Mouse (Mus musculus): ENCODE results near the gene Brca2. TPM values are rescaled to one million over a fixed set of nuclear protein-coding genes. Genes with fewer than 3 reads are reported as not detected.

Gene Brca2
- total and polyA plus RNA-seq, 3 experiments: 13.8 to 24.0 (median 17.1) TPM

DNA sequence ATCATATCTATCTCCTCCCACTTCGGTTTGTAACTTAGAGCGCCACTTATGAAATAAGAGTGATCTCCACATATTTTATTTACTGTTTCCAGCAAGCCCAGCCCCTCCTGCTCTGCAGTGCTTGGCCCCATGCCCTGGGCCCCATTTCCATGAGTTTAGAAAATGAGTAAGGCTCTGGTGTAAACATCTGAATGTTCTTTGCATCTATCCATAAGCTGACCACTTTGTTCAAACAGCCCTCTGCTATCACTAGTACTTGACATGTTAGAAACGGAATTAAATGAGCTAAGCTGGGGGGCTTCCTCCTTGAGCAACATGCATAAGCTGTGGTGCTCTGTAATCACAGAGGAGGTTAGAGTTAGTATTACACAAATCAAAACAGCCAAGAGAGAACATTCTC is 52.0 kb downstream of the Brca2 start:
- no peak for DNase-seq (ENCODE audit: extremely low read depth)
- H3K9me3 ChIP-seq (replicated peaks; ENCODE audit: low read length): no peaks in the 10 kb centered on the region
- no peak overlapping the region for H3K27ac ChIP-seq (ENCODE audit: insufficient read depth, low read depth)
- H3K4me1 ChIP-seq (ENCODE audit: control insufficient read depth in 1 of 2, insufficient read depth in 2 of 2): no peaks in the 10 kb centered on the region
- TF ChIP-seq MAFK (IDR thresholded peaks at IDR 0.05; ENCODE audit: insufficient replicate concordance, low read length) (no peak), ZNF384 (IDR thresholded peaks at IDR 0.05; ENCODE audit: low read depth, low read length) (no peak)
- no peak overlapping the region for H3K4me3 ChIP-seq (replicated peaks in 1 of 3; ENCODE audit: low read depth in 2 of 3, low read length in 2 of 3, poor library complexity in 1 of 3)
- dilution Hi-C loops (cut with MboI; ENCODE audit: extremely low pct_ligation_motif_present, extremely low pct_unique_long_range_greater_than_20kb, low sequenced_read_pairs) (no loop called here), in situ Hi-C loops (cut with MboI; ENCODE audit: low pct_ligation_motif_present, low pct_unique_long_range_greater_than_20kb, low sequenced_read_pairs) (no loop called here)
- H3K4me2 ChIP-seq (ENCODE audit: insufficient read depth, low read depth, poor library complexity, severe bottlenecking): no peak overlapping the region
- no peaks in the 10 kb centered on the region for H3K79me2 ChIP-seq (replicated peaks; ENCODE audit: control insufficient read depth, extremely low read depth, insufficient read depth, poor library complexity, severe bottlenecking)
- H3K27me3 ChIP-seq (replicated peaks): no peaks in the 10 kb centered on the region
- H3K9ac ChIP-seq (ENCODE audit: insufficient read depth, low read depth): no peak overlapping the region
- peaks cover 31 to 66% of the 10 kb centered on the region in 2 experiments for H3K36me3 ChIP-seq (replicated peaks in 1 of 2; ENCODE audit: control insufficient read depth in 1 of 2, insufficient read depth in 1 of 2, low read length in 1 of 2)

DNA sequence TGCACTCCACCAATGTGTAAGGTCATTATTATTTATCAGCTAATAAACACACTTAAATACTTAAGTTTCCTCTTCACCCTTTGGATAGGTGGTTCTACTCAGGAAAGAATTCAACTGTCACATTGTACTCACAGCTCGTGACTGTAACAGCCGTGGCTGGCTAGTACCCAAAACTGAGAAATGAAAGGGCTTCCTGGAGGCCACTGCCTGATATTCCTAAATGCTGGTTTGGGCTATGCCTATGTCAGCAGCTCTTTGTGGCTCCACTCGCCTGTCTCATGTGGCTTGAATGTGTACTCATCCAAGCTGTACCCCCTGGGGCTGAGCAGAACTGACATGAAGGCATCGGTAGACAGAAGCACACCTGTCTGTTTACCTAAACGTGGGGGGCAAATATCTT is 52.5 kb downstream of the Brca2 start:
- no peaks in the 10 kb centered on the region for H3K27me3 ChIP-seq (replicated peaks)
- dilution Hi-C loops (cut with MboI; ENCODE audit: extremely low pct_ligation_motif_present, extremely low pct_unique_long_range_greater_than_20kb, low sequenced_read_pairs) (no loop called here), in situ Hi-C loops (cut with MboI; ENCODE audit: low pct_ligation_motif_present, low pct_unique_long_range_greater_than_20kb, low sequenced_read_pairs) (no loop called here)
- no peak overlapping the region for H3K9ac ChIP-seq (ENCODE audit: insufficient read depth, low read depth)
- H3K27ac ChIP-seq (ENCODE audit: insufficient read depth, low read depth): no peak overlapping the region
- no peaks in the 10 kb centered on the region for H3K79me2 ChIP-seq (replicated peaks; ENCODE audit: control insufficient read depth, extremely low read depth, insufficient read depth, poor library complexity, severe bottlenecking)
- H3K9me3 ChIP-seq (replicated peaks; ENCODE audit: low read length): no peaks in the 10 kb centered on the region
- H3K4me3 ChIP-seq (replicated peaks in 1 of 3; ENCODE audit: low read depth in 2 of 3, low read length in 2 of 3, poor library complexity in 1 of 3): no peak overlapping the region
- no peak for DNase-seq (ENCODE audit: extremely low read depth)
- no peak overlapping the region for H3K4me2 ChIP-seq (ENCODE audit: insufficient read depth, low read depth, poor library complexity, severe bottlenecking)
- peaks cover 27 to 61% of the 10 kb centered on the region in 2 experiments for H3K36me3 ChIP-seq (replicated peaks in 1 of 2; ENCODE audit: control insufficient read depth in 1 of 2, insufficient read depth in 1 of 2, low read length in 1 of 2)
- H3K4me1 ChIP-seq (ENCODE audit: control insufficient read depth in 1 of 2, insufficient read depth in 2 of 2): no peaks in the 10 kb centered on the region
- TF ChIP-seq BHLHE40 (IDR thresholded peaks at IDR 0.05; ENCODE audit: low read depth, low read length) (no peak), ETS1 (conservative IDR thresholded peaks at IDR 0.05; ENCODE audit: low read depth, low read length) (no peak), E2F4 (IDR thresholded peaks at IDR 0.05; ENCODE audit: insufficient replicate concordance, low read depth, low read length) (no peak), JUND (conservative IDR thresholded peaks at IDR 0.05; ENCODE audit: low read depth, low read length) (no peak), USF1 (IDR thresholded peaks at IDR 0.05; ENCODE audit: low read depth, low read length) (no peak), ZC3H11A (IDR thresholded peaks at IDR 0.05; ENCODE audit: low read depth, low read length) (no peak)

DNA sequence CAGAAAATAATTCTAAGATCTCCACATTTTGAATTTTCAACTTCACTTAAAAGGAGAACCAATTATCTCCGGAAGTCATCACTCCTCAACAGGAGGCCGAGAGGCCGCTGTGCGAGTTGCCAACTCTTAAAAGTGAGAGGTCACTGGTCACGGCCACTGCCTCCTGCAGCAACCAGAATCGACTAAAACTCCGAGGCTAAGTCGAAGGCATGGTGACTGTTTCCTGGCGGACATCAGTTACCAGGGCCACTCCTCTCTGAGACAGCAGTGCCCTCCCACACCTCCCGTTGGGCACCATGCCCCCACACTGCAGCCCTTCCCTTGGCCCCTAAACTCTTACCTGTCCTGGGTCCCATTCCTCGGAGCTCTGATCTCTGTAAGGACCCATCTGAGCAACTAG is 54.4 kb downstream of the Brca2 start:
- no peaks in the 10 kb centered on the region for H3K9me3 ChIP-seq (replicated peaks; ENCODE audit: low read length)
- no peak for TF ChIP-seq MAX (IDR thresholded peaks at IDR 0.05; ENCODE audit: low read length)
- TF ChIP-seq IRF4 (IDR thresholded peaks at IDR 0.05; ENCODE audit: low read depth, low read length): no peak
- no peak for TF ChIP-seq JUN (IDR thresholded peaks at IDR 0.05; ENCODE audit: insufficient read depth, low read depth, low read length)
- no peak for TF ChIP-seq HCFC1 (IDR thresholded peaks at IDR 0.05; ENCODE audit: low read depth, low read length)
- no peak for TF ChIP-seq ZMIZ1 (IDR thresholded peaks at IDR 0.05; ENCODE audit: low read depth, low read length)
- no peak for TF ChIP-seq SMC3 (IDR thresholded peaks at IDR 0.05; ENCODE audit: low read depth, low read length)
- TF ChIP-seq JUND (conservative IDR thresholded peaks at IDR 0.05; ENCODE audit: low read depth, low read length): no peak
- TF ChIP-seq RAD21 (IDR thresholded peaks at IDR 0.05; ENCODE audit: low read depth, low read length): no peak
- TF ChIP-seq NELFE (IDR thresholded peaks at IDR 0.05; ENCODE audit: low read depth, low read length): no peak
- TF ChIP-seq USF2 (conservative IDR thresholded peaks at IDR 0.05; ENCODE audit: low read depth, low read length): no peak
- no peak for TF ChIP-seq MAFK (IDR thresholded peaks at IDR 0.05; ENCODE audit: insufficient replicate concordance, low read length)
- TF ChIP-seq RCOR1 (conservative IDR thresholded peaks at IDR 0.05; ENCODE audit: low read depth, low read length): no peak
- no peak for TF ChIP-seq CHD2 (IDR thresholded peaks at IDR 0.05; ENCODE audit: low read length)
- TF ChIP-seq BHLHE40 (IDR thresholded peaks at IDR 0.05; ENCODE audit: low read depth, low read length): no peak
- no peak for TF ChIP-seq ZC3H11A (IDR thresholded peaks at IDR 0.05; ENCODE audit: low read depth, low read length)
- TF ChIP-seq GABPA (IDR thresholded peaks at IDR 0.05; ENCODE audit: insufficient replicate concordance, low read depth, low read length): no peak
- no peak overlapping the region for H3K4me2 ChIP-seq (ENCODE audit: insufficient read depth, low read depth, poor library complexity, severe bottlenecking)
- peaks cover 16 to 47% of the 10 kb centered on the region in 2 experiments for H3K36me3 ChIP-seq (replicated peaks in 1 of 2; ENCODE audit: control insufficient read depth in 1 of 2, insufficient read depth in 1 of 2, low read length in 1 of 2)
- H3K4me1 ChIP-seq (ENCODE audit: control insufficient read depth in 1 of 2, insufficient read depth in 2 of 2): no peaks in the 10 kb centered on the region
- in situ Hi-C loops (cut with MboI; ENCODE audit: low pct_ligation_motif_present, low pct_unique_long_range_greater_than_20kb, low sequenced_read_pairs) (no loop called here), dilution Hi-C loops (cut with MboI; ENCODE audit: extremely low pct_ligation_motif_present, extremely low pct_unique_long_range_greater_than_20kb, low sequenced_read_pairs) (no loop called here)
- no peak for DNase-seq (ENCODE audit: extremely low read depth)
- no peak overlapping the region for H3K27ac ChIP-seq (ENCODE audit: insufficient read depth, low read depth)
- H3K79me2 ChIP-seq (replicated peaks; ENCODE audit: control insufficient read depth, extremely low read depth, insufficient read depth, poor library complexity, severe bottlenecking): no peaks in the 10 kb centered on the region
- no peak overlapping the region for H3K9ac ChIP-seq (ENCODE audit: insufficient read depth, low read depth)
- no peaks in the 10 kb centered on the region for H3K27me3 ChIP-seq (replicated peaks)
- H3K4me3 ChIP-seq (replicated peaks in 1 of 3; ENCODE audit: low read depth in 2 of 3, low read length in 2 of 3, poor library complexity in 1 of 3): no peak overlapping the region
